Comparison of ENCODE assay signal across 8 mouse cellular contexts in the genomic region with DNA sequence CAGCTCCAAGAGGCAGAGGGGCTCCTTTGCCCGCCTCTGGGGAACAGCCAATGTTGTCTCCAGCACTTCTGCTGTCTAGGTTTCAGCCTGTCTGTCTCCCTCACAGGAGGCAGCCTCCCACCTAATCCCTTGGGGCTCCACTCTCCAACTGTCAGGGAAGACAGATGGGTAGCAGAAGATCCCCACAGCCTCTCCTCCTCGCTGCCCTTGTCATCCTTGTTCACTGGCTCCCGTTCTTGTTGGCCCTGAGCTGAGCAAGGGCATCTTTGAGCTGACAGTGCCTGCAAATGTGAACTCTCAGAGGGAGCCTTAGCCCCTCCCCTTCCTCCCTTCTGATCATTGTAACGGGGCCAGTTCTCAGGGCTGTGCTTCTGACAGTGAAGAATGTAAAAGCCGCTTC. TPM values are rescaled to one million over a fixed set of nuclear protein-coding genes. Genes with fewer than 3 reads are reported as not detected.
A peak's percentile ranks its signal among the peaks of the same experiment; 100 is the strongest.
DNase-seq lines count a peak whose midpoint lies in the region; ATAC-seq and TF ChIP-seq lines count a peak whose summit lies in the region.

No protein-coding gene starts in this region.

- intact Hi-C loops in gastrocnemius, adult 2 months (cut with DNase I) = loop anchor here (5.0 kb wide), 1 partner anchor 46 kb away; no protein-coding TSS in a partner anchor

- peak overlapping the region; percentile 15; the same call in 1 of the 2 replicates for H3K4me3 ChIP-seq in gastrocnemius, adult 2 months
- H3K4me3 ChIP-seq in hindbrain, embryonic 14.5 days (replicated peaks; ENCODE audit: low read length) = no peak overlapping the region
- H3K4me3 ChIP-seq in liver, embryonic 15.5 days (replicated peaks) = no peak overlapping the region

- H3K27me3 ChIP-seq in hindbrain, embryonic 14.5 days (ENCODE audit: control insufficient read depth, insufficient read depth, low read length) = no peaks in the 10 kb centered on the region
- H3K27me3 ChIP-seq in liver, embryonic 15.5 days = no peaks in the 10 kb centered on the region

- no peak for TF ChIP-seq CTCF in gastrocnemius, adult 2 months (IDR thresholded peaks at IDR 0.05)

- peak overlapping the region; percentile 31; the same call in 1 of the 2 replicates for H3K27ac ChIP-seq in gastrocnemius, adult 2 months
- peak overlapping the region; percentile 68 for H3K27ac ChIP-seq in hindbrain, embryonic 14.5 days
- H3K27ac ChIP-seq in liver, embryonic 15.5 days (replicated peaks) = no peak overlapping the region

- no peaks in the 10 kb centered on the region for H3K36me3 ChIP-seq in hindbrain, embryonic 14.5 days (replicated peaks; ENCODE audit: control insufficient read depth, insufficient read depth)
- H3K36me3 ChIP-seq in liver, embryonic 15.5 days (replicated peaks) = no peaks in the 10 kb centered on the region

- 19% methylated on average over 5 of the region's 5 CpGs for WGBS in hindbrain, embryonic 14.5 days
- 6% methylated on average over 5 of the region's 5 CpGs for whole genome bisulfite sequencing in liver, embryonic 15.5 days (ENCODE audit: insufficient replicate concordance)

- peaks cover 27% of the 10 kb centered on the region for H3K4me1 ChIP-seq in hindbrain, embryonic 14.5 days (replicated peaks; ENCODE audit: control insufficient read depth, insufficient read depth, low read length)
- peaks cover 1% of the 10 kb centered on the region for H3K4me1 ChIP-seq in liver, embryonic 15.5 days (replicated peaks)

- peak overlapping the region; percentile 32 for H3K4me2 ChIP-seq in hindbrain, embryonic 14.5 days (replicated peaks)
- peak overlapping the region; percentile 11; the same call in 1 of the 2 replicates for H3K4me2 ChIP-seq in liver, embryonic 15.5 days

- no peak overlapping the region for H3K9ac ChIP-seq in hindbrain, embryonic 14.5 days
- no peak overlapping the region for H3K9ac ChIP-seq in liver, embryonic 15.5 days

- no peak for DNase-seq in gastrocnemius, adult 2 months
- no peak for DNase-seq in gastrocnemius, adult 8-10 months (ENCODE audit: low spot score in 2 of 2)
- DNase-seq in right cerebral cortex, postnatal 14 days = peak; percentile 23
- DNase-seq in right cerebral cortex, postnatal 25 days = no peak
- peak; percentile 31 for DNase-seq in hindbrain, embryonic 14.5 days (ENCODE audit: low spot score)
- peak; percentile 60 for DNase-seq in thymus, postnatal 14 days
- no peak for DNase-seq in cerebellum, postnatal 36 days

- ATAC-seq in hindbrain, embryonic 14.5 days (ENCODE audit: low FRiP score) = peak; percentile 49; the same call in 1 of the 2 replicates
- ATAC-seq in liver, embryonic 15.5 days (ENCODE audit: insufficient read depth) = no peak

- no peaks in the 10 kb centered on the region for H3K9me3 ChIP-seq in hindbrain, embryonic 14.5 days (ENCODE audit: control insufficient read depth, low read length)
- no peaks in the 10 kb centered on the region for H3K9me3 ChIP-seq in liver, embryonic 15.5 days (replicated peaks)

RNA-seq across cellular contexts. Expression of a gene that starts 13.7 kb away (rescaled TPM):
- total RNA-seq in gastrocnemius, adult 2 months (2021) = 10 to 100 TPM; 35.5 to 54.4 TPM
- 10 to 100 TPM; 36.0 to 50.3 (median 38.3) TPM for total RNA-seq in gastrocnemius, adult 8-10 months (2022)
- 45.6 and 49.4 TPM in 2 replicates for polyA plus RNA-seq in hindbrain, embryonic 14.5 days (2014; fragmentation: Nextera tagmentation; extraction: Ambion mirVana)
- polyA plus RNA-seq in liver, embryonic 15.5 days (2015; fragmentation: Nextera tagmentation; extraction: Ambion mirVana) = 3.6 and 3.8 TPM in 2 replicates

Comparison
In these comparisons a context has a peak if more than half of its experiments do, and no peak if none do; other contexts are left out.
1. DNase-seq: peak in right cerebral cortex, postnatal 14 days (single experiment), hindbrain, embryonic 14.5 days (single experiment) and thymus, postnatal 14 days (single experiment); none in gastrocnemius, adult 2 months (single experiment), gastrocnemius, adult 8-10 months (0 of 2), right cerebral cortex, postnatal 25 days (single experiment) and cerebellum, postnatal 36 days (0 of 2).